Mouse (Mus musculus) intestine, embryonic 14.5 days (tissue): ENCODE data around the gene Anp32e. TPM values are rescaled to one million over a fixed set of nuclear protein-coding genes. Genes with fewer than 3 reads are reported as not detected.

Source experiments
- ATAC-seq: fragments of 200-750 bp; cut with Nextera tagmentation; replicated peaks from 2 replicates; pipeline ENCODE4 v1.8.0; 2017; ENCODE audit warnings: low read depth, moderate number of reproducible peaks, moderate TSS enrichment, moderate library complexity; ENCODE audit not compliant: low FRiP score, low TSS enrichment
- DNase-seq: peaks from one replicate; pipeline ENCODE4 v3.0.0-alpha.2; 2018; ENCODE audit warnings: low spot score
- H3K27ac ChIP-seq: fragments of 300-500 bp; sonication (generic); 2 replicates; pipeline ENCODE4 v1.5.1; 2014; ENCODE audit warnings: low read depth, mild to moderate bottlenecking, control low read depth
- H3K27me3 ChIP-seq: fragments of 300-500 bp; sonication (generic); replicated peaks from 2 replicates; pipeline ENCODE4 v1.6.1; 2014; ENCODE audit warnings: low read length, control low read depth; ENCODE audit not compliant: control insufficient read depth, insufficient read depth
- H3K36me3 ChIP-seq: fragments of 300-500 bp; sonication (generic); 2 replicates; pipeline ENCODE4 v1.6.1; 2014; ENCODE audit warnings: low read length, control low read depth; ENCODE audit not compliant: control insufficient read depth, insufficient read depth
- H3K4me1 ChIP-seq: fragments of 300-500 bp; sonication (generic); replicated peaks from 2 replicates; pipeline ENCODE4 v1.6.1; 2014; ENCODE audit warnings: low read length, control low read depth, mixed read lengths; ENCODE audit not compliant: control insufficient read depth, insufficient read depth
- H3K4me2 ChIP-seq: fragments of 300-500 bp; sonication (generic); 2 replicates; pipeline ENCODE4 v1.6.1; 2014; ENCODE audit warnings: low read length
- H3K4me3 ChIP-seq: fragments of 300-500 bp; sonication (generic); 2 replicates; pipeline ENCODE4 v1.5.1; 2014; ENCODE audit warnings: low read depth, low read length, control low read depth, mixed read lengths
- H3K9ac ChIP-seq: fragments of 300-500 bp; sonication (generic); 2 replicates; pipeline ENCODE4 v1.6.1; 2014; ENCODE audit warnings: mild to moderate bottlenecking, low read length
- H3K9me3 ChIP-seq: fragments of 300-500 bp; sonication (generic); 2 replicates; pipeline ENCODE4 v1.6.1; 2016; ENCODE audit warnings: low read length, control low read depth; ENCODE audit not compliant: control insufficient read depth
- WGBS: fragments of 180-500 bp; shearing (Covaris S2); extraction: QIAGEN DNeasy Blood & Tissue Kit; methylation state at CpG from one replicate; pipeline ENCODE4 v1.1.7; 2014; 5-methylcytosine and 5-hydroxymethylcytosine counted together
- polyA plus RNA-seq: library from polyadenylated mRNA; unstranded; fragments of >200 nt; fragmentation: Nextera tagmentation; extraction: Ambion mirVana; gene quantifications from 2 replicates; pipeline ENCODE4 v1.2.1, GENCODE M21; 2014

Anp32e gene
- polyA plus RNA-seq, 1 experiment from 2014 or later: 54.3 TPM

DNA sequence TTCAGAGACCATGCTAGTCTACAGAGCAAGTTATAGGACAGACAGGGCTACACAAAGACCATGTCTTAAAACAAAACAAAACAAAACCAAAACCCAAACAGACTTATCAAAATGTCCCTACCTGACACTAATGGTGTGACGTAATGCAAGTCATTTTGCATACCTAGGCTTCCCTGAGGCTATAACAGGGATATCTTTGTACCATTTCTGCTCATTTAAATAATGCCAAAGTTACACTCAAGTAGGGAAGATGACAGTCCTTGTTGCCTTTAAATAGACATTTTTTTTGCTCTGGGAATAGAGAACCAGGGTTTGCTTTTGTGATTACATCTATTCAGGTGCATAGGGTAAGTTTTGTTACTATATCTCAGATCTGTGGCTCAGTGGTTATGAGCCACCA is 2.4 kb downstream of the Anp32e start:
- no peak overlapping the region for H3K9ac ChIP-seq
- DNase-seq (no peak), ATAC-seq (no peak)

DNA sequence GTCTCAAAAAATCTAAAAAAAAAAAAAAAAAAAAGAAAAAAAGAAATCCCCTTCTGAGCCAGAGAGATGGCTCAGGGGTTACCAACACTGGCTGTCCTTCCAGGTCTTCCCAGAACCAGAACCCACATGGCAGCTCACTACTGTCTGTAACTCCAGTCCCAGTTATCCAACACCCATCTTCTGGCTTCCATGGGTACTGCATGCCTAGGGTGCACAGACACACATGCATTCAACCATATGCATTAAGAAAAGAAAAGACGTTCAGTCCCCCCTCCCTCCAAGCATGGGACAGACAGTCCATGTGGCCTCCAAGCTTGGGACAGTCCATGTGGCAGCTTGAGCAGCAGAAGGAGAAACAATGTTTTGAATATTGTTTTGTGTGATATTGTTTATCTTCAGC is 3.1 kb downstream of the Anp32e start:
- Histone ChIP-seq H3K4me1 (0 out of 2 replicates have a peak, but pooled peaks cover 15% of the 10 kb centered on the region), H3K36me3 (peaks cover 29% of the 10 kb centered on the region), H3K9me3 (no peaks in the 10 kb centered on the region), H3K27ac (no peak overlapping the region), H3K9ac (no peak overlapping the region), H3K27me3 (no peaks in the 10 kb centered on the region), H3K4me2 (no peak overlapping the region), H3K4me3 (no peak overlapping the region)
- DNase-seq (no peak), ATAC-seq (no peak)
- WGBS: 76% methylated on average over 1 of the region's 1 CpGs

More for the DNA sequence above, 2.4 kb downstream of the Anp32e start:
- Histone ChIP-seq H3K27ac (no peak overlapping the region), H3K4me3 (no peak overlapping the region), H3K9me3 (no peaks in the 10 kb centered on the region), H3K27me3 (no peaks in the 10 kb centered on the region), H3K36me3 (peaks cover 22% of the 10 kb centered on the region), H3K4me1 (0 out of 2 replicates have a peak, but pooled peaks cover 15% of the 10 kb centered on the region), H3K4me2 (no peak overlapping the region)
- WGBS: 100% methylated on average over 1 of the region's 1 CpGs

DNA sequence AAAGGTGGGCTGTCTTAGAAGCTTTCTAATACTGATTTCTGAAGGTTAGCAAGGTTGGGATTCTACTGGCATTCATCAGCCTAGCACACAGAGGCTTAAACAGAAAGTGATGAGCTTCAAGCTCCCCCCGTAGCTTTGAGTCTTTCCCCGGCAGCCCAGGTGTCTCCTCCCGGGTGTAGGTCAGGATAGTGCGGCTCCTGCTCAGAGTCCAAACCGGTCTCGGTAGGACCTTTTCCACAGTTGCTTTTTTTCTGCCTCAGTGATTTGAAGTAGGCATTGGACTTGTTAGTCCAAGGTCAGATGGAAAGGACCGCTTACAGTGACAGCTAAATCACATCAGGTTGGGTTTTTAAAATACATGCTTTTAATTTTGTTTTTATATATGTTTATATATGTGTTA is 3.5 kb downstream of the Anp32e start:
- WGBS: 95% methylated on average over 7 of the region's 7 CpGs
- no peak for ATAC-seq
- H3K4me1 ChIP-seq: 0 out of 2 replicates have a peak, but pooled peaks cover 15% of the 10 kb centered on the region
- peaks cover 33% of the 10 kb centered on the region for H3K36me3 ChIP-seq
- no peaks in the 10 kb centered on the region for H3K27me3 ChIP-seq
- no peak overlapping the region for H3K4me3 ChIP-seq
- no peak overlapping the region for H3K9ac ChIP-seq
- H3K27ac ChIP-seq: no peak overlapping the region
- DNase-seq: no peak
- no peak overlapping the region for H3K4me2 ChIP-seq
- H3K9me3 ChIP-seq: no peaks in the 10 kb centered on the region

DNA sequence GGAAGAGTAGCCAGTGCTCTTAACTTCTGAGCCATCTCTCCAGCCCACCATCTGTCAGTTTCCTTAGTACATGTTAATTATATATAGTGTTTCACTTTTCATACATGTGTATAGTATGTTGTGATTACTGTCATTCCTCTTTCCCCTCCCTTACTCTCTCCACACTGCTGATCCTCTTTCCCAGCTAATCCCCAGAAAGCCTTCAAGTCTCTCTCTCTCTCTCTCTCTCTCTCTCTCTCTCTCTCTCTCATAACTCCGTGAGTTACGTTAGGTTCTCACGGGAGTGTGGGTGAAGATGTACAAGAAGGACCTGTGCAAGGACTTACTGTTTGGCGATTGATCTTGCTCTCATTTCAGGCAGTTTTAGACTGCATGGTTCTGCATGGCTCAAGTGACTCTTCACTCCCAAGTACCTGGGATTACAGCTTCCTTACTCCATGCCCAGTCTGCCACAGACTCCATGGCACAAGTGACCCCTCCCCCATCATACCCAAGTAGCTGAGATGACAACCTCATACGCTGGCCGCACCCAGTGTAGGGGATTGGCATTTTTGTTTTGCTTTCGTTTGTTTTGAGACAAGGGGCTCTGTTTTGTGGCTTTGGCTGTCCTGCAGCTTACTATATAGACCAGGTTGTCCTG is 4.2 kb downstream of the Anp32e start:
- DNase-seq: no peak
- Histone ChIP-seq H3K27me3 (no peaks in the 10 kb centered on the region), H3K36me3 (peaks cover 40% of the 10 kb centered on the region), H3K4me1 (0 out of 2 replicates have a peak, but pooled peaks cover 11% of the 10 kb centered on the region), H3K4me3 (no peak overlapping the region), H3K9me3 (no peaks in the 10 kb centered on the region), H3K27ac (no peak overlapping the region), H3K4me2 (no peak overlapping the region), H3K9ac (no peak overlapping the region)
- ATAC-seq: no peak
- 91% methylated on average over 7 of the region's 7 CpGs for WGBS

DNA sequence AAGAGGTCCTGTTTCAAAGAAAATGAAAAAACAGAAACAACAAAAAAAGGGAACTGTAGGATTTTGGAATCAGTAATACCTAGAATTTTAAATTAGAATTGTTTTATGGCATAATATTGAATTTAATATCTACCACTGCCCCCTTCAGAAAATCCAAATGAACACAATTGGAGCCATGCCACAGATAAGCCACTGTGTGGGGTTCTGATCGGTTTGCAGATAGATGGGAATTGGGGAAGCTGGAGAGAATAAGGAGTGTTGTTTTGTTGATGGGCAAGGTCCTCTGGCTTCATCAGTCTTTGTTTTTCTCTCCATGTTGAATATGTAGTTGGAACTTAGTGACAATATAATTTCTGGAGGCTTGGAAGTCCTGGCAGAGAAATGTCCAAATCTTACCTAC is 5.4 kb downstream of the Anp32e start:
- Histone ChIP-seq H3K9ac (no peak overlapping the region), H3K36me3 (peaks cover 52% of the 10 kb centered on the region), H3K9me3 (no peaks in the 10 kb centered on the region), H3K4me1 (0 out of 2 replicates have a peak, but pooled peaks cover 10% of the 10 kb centered on the region), H3K27ac (no peak overlapping the region), H3K27me3 (no peaks in the 10 kb centered on the region), H3K4me3 (no peak overlapping the region), H3K4me2 (no peak overlapping the region)
- ATAC-seq: no peak
- no peak for DNase-seq
- WGBS: 88% methylated on average over 1 of the region's 1 CpGs

DNA sequence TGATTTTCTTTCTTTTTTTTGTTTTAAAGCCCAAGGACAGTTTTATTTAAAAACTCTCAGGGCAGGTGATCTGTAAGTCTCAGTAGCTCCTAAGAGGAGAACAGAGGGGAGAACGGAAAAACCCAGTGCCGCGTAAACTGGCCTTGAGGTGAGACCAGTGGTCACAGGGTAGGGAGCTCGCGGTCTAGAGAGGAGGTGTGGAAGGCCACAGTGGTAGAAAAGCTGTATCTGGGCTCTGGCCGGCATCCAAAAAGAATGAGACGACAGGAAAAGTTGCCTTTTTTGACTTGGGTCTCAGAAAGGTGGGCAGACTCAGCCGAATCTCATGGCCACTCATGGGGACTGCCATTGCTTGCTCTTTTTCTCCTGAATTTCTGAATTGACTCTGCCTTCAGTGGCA is 9.2 kb downstream of the Anp32e start:
- Histone ChIP-seq H3K27ac (no peak overlapping the region), H3K4me2 (no peak overlapping the region), H3K4me1 (no peaks in the 10 kb centered on the region), H3K9me3 (no peaks in the 10 kb centered on the region), H3K27me3 (no peaks in the 10 kb centered on the region), H3K9ac (no peak overlapping the region), H3K36me3 (peaks cover 89% of the 10 kb centered on the region), H3K4me3 (no peak overlapping the region)
- ATAC-seq (no peak), DNase-seq (no peak)
- 96% methylated on average over 8 of the region's 8 CpGs for WGBS

DNA sequence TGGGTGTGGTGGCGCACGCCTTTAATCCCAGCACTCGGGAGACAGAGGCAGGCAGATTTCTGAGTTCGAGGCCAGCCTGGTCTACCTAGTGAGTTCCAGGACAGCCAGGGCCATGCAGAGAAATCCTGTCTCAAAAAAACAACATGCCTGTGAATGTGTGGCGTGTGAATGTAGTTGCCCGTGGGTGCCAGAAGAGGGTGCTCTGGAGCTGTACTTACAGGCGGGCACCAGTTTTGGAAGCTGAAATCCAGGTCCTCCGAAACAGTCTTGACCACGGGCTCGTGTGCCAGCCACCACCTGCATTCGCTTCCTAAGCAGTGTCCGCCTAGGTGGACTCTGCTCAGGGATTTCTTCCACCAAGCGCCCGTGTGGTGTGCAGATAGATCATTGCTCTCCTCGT is 9.8 kb downstream of the Anp32e start:
- H3K27ac ChIP-seq: no peak overlapping the region
- H3K36me3 ChIP-seq: peaks cover 90% of the 10 kb centered on the region
- no peaks in the 10 kb centered on the region for H3K27me3 ChIP-seq
- 93% methylated on average over 15 of the region's 15 CpGs for WGBS
- no peaks in the 10 kb centered on the region for H3K9me3 ChIP-seq
- no peak overlapping the region for H3K4me2 ChIP-seq
- H3K4me3 ChIP-seq: no peak overlapping the region
- no peak overlapping the region for H3K9ac ChIP-seq
- DNase-seq (no peak), ATAC-seq (no peak)
- no peaks in the 10 kb centered on the region for H3K4me1 ChIP-seq

DNA sequence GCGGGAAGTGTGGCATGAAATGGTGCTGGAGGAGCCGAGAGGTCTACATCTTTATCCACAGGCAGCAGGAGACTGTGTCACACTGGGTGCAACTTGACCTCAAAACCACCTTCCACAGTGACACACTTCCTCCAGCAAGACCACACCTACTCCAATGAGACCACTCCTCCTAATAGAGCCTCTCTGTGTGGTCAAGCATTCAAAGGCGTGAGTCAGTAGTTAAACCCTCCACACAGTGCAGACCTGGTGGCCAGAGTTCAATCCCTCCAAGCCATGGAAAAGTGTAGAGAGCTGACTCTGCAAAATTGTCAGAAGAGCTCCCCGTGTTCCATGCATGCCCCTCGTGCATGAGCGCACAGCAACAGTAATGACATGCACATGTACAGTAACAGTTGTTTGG is 13.7 kb downstream of the Anp32e start:
- H3K4me2 ChIP-seq: no peak overlapping the region
- no peak overlapping the region for H3K4me3 ChIP-seq
- ATAC-seq: no peak
- H3K27me3 ChIP-seq: no peaks in the 10 kb centered on the region
- H3K9ac ChIP-seq: no peak overlapping the region
- H3K27ac ChIP-seq: no peak overlapping the region
- H3K36me3 ChIP-seq: peaks cover 95% of the 10 kb centered on the region
- WGBS: 89% methylated on average over 6 of the region's 6 CpGs
- no peak for DNase-seq
- H3K9me3 ChIP-seq: no peaks in the 10 kb centered on the region
- no peaks in the 10 kb centered on the region for H3K4me1 ChIP-seq

DNA sequence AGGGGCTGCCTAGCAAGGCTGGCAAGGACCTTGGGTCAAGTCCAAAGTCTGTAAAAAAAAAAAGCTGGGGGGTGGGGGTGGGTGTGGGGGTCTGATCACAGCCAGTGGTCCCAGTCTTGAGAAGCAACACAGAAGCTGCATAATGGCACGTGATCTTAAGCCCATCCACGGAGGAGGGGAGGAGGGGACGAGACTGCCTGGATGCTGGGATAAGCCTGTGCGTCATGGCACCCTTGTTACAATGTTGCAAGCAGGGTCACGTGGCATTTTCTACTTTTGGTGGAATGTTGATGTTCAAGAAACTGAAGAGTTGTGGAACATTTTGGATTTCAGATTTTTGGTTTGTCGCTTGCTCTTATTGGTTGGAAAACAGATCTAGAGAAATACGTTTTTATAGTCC is 14.2 kb downstream of the Anp32e start:
- H3K4me2 ChIP-seq: no peak overlapping the region
- ATAC-seq (no peak), DNase-seq (no peak)
- H3K27me3 ChIP-seq: no peaks in the 10 kb centered on the region
- no peak overlapping the region for H3K27ac ChIP-seq
- H3K36me3 ChIP-seq: peaks cover 93% of the 10 kb centered on the region
- WGBS: 96% methylated on average over 7 of the region's 7 CpGs
- no peaks in the 10 kb centered on the region for H3K9me3 ChIP-seq
- H3K4me3 ChIP-seq: no peak overlapping the region
- H3K9ac ChIP-seq: no peak overlapping the region
- no peaks in the 10 kb centered on the region for H3K4me1 ChIP-seq
